Mouse (Mus musculus) liver, embryonic 11.5 days (tissue): ENCODE measurements around the gene Dusp19. TPM values are rescaled to one million over a fixed set of nuclear protein-coding genes. Genes with fewer than 3 reads are reported as not detected.

ENCODE experiments used
- ATAC-seq: fragments of 200-750 bp; cut with Nextera tagmentation; replicated peaks from 2 replicates; pipeline ENCODE4 v1.8.0; 2017; ENCODE audit warnings: moderate number of reproducible peaks, mild to moderate bottlenecking, moderate TSS enrichment, moderate library complexity; ENCODE audit not compliant: low FRiP score
- DNase-seq: peaks from one replicate; pipeline ENCODE4 v3.0.0-alpha.2; 2017; ENCODE audit warnings: low spot score
- H3K27ac ChIP-seq: fragments of 300-500 bp; sonication (generic); 2 replicates; pipeline ENCODE4 v1.5.1; 2014; ENCODE audit warnings: mild to moderate bottlenecking, low read depth, low read length, control low read depth
- H3K27me3 ChIP-seq: fragments of 300-500 bp; sonication (generic); replicated peaks from 2 replicates; pipeline ENCODE4 v1.6.1; 2014; ENCODE audit warnings: low read length, mixed read lengths; ENCODE audit not compliant: control insufficient read depth, insufficient read depth
- H3K36me3 ChIP-seq: fragments of 300-500 bp; sonication (generic); 2 replicates; pipeline ENCODE4 v1.6.1; 2014; ENCODE audit warnings: mild to moderate bottlenecking, low read length, moderate library complexity, mixed read lengths; ENCODE audit not compliant: control insufficient read depth, insufficient read depth
- H3K4me1 ChIP-seq: fragments of 300-500 bp; sonication (generic); replicated peaks from 2 replicates; pipeline ENCODE4 v1.6.1; 2014; ENCODE audit warnings: low read length, mixed read lengths; ENCODE audit not compliant: control insufficient read depth, insufficient read depth
- H3K4me2 ChIP-seq: fragments of 300-500 bp; sonication (generic); 2 replicates; pipeline ENCODE4 v1.6.1; 2014; ENCODE audit warnings: mild to moderate bottlenecking, control low read depth, moderate library complexity
- H3K4me3 ChIP-seq: fragments of 300-500 bp; sonication (generic); 2 replicates; pipeline ENCODE4 v1.5.1; 2014; ENCODE audit warnings: low read depth, low read length, control low read depth
- H3K9ac ChIP-seq: fragments of 300-500 bp; sonication (generic); 2 replicates; pipeline ENCODE4 v1.6.1; 2014; ENCODE audit warnings: low read depth, low read length, control low read depth
- H3K9me3 ChIP-seq: fragments of 300-500 bp; sonication (generic); 2 replicates; pipeline ENCODE4 v1.6.1; 2016; ENCODE audit warnings: low read length, inconsistent platforms, mixed read lengths; ENCODE audit not compliant: control insufficient read depth
- WGBS: fragments of 180-500 bp; shearing (Covaris S2); extraction: QIAGEN DNeasy Blood & Tissue Kit; methylation state at CpG from one replicate; pipeline ENCODE4 v1.1.7; 2014; 5-methylcytosine and 5-hydroxymethylcytosine counted together
- microRNA counts: library from miRNA; unstranded; fragments of <30 nt; microRNA quantifications from one replicate; lab custom pipeline; 2015
- microRNA-seq: library from miRNA; unstranded; fragments of <30 nt; microRNA quantifications from one replicate; pipeline ENCODE4, GENCODE M21; 2017; ENCODE audit warnings: borderline number of aligned reads
- polyA plus RNA-seq: library from polyadenylated mRNA; unstranded; fragments of >200 nt; fragmentation: Nextera tagmentation; extraction: Ambion mirVana; gene quantifications from 2 replicates; pipeline ENCODE4 v1.2.1, GENCODE M21; 2014

The Dusp19 gene
- polyA plus RNA-seq, 1 experiment from 2014 or later, result 16.1 TPM

DNA sequence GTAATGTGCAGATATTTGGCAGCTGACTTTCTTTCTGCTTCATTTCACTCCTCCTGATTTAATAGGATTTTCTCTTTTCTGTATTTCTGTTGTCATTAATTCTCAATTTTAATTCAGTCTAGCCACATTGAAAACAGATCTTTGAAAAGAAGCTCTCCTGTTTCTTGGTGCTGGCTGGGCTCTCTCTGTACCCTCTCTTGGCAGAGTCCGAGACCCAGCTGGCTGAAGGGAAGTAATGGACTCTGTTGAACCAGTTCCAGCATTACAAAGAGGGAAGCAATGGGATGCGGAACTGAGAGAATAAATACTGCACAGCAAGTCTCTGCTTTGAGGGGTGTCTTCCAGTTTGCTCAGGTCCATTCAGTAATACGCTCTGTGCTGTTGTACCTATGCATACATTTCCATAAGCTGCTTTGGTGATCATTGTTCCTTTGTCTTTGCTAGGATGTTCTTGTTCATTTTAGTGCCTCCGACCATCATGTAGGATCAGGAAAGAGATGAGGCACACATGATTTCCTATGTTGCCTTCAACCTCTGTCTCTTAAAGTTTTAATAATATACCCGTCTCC is 50.6 kb downstream of the Dusp19 start:
- no peak for DNase-seq
- Histone ChIP-seq H3K9me3 (no peaks in the 10 kb centered on the region), H3K4me1 (no peaks in the 10 kb centered on the region), H3K4me2 (no peak overlapping the region), H3K27me3 (no peaks in the 10 kb centered on the region), H3K4me3 (no peak overlapping the region), H3K27ac (no peak overlapping the region), H3K9ac (no peak overlapping the region), H3K36me3 (peaks cover 4% of the 10 kb centered on the region; the same call in 1 of the 2 replicates)
- WGBS, result 93% methylated on average over 5 of the region's 5 CpGs
- no peak for ATAC-seq

DNA sequence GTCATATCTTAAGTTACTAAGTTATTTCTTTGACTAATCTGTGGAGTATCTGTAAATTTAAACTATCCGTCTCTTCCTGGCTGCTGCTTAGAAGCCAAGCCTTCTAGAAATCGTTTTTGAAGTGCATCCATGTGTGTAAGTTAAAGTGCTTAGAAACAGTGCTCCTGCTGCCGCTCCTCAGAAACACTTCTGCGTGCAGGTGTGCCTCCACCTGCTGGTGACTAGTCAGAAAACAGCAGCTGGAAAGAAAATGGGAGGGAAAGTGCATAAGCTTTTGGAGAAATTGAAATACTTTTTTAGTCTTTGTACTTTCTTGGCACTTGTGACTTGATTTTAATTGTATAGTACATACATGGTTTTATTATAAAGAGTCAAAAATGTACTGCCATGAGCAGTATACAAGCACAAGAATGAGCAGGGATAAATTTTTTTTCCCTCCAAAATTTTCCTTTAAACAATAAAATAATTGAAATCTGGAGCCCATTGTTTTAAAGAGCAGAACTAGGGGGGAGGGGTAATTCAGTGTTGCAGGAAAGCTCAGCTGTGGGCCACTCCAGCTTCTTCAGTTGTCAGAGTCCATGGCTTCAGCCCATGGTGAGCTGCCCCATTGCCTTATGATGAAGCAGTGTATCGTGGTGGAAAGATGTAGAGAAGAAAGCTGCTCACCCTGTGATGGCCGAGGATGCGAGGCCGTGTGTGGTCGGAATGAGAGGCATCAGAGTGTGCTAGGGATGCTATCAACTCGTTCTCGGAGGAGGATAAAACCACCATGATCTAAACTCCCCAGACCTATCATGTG is 53.2 kb downstream of the Dusp19 start:
- H3K27ac ChIP-seq, result no peak overlapping the region
- peaks cover 2% of the 10 kb centered on the region; the same call in 1 of the 2 replicates for H3K36me3 ChIP-seq
- WGBS, result 85% methylated on average over 11 of the region's 11 CpGs
- H3K9ac ChIP-seq, result no peak overlapping the region
- DNase-seq (no peak), ATAC-seq (no peak)
- no peaks in the 10 kb centered on the region for H3K27me3 ChIP-seq
- H3K4me3 ChIP-seq, result no peak overlapping the region
- H3K4me1 ChIP-seq, result no peaks in the 10 kb centered on the region
- no peak overlapping the region for H3K4me2 ChIP-seq
- no peaks in the 10 kb centered on the region for H3K9me3 ChIP-seq

DNA sequence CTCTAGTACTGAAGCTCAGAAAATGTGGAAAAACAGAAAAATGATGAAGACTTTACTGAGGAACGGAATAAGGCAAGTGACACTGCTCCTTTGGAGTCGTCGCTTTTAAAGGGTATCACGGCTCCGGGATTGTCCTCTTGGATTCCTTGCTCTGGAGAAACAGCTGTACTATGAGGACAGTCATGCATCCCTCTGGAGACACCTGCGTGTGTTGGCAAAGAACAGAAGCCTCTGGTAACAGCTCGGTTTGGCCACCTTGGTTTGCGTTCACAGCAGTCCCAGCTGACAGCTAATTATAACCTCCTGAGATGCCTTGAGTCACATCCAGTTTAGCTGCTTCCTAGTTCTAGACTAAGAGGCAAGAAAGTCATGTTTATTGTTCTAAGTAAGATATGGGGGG is 62.0 kb downstream of the Dusp19 start:
- ATAC-seq (no peak), DNase-seq (no peak)
- no peak overlapping the region for H3K4me3 ChIP-seq
- H3K4me2 ChIP-seq, result no peak overlapping the region
- H3K9me3 ChIP-seq, result no peaks in the 10 kb centered on the region
- 83% methylated on average over 8 of the region's 8 CpGs for WGBS
- H3K27ac ChIP-seq, result no peak overlapping the region
- no peaks in the 10 kb centered on the region for H3K36me3 ChIP-seq
- H3K4me1 ChIP-seq, result no peaks in the 10 kb centered on the region
- no peak overlapping the region for H3K9ac ChIP-seq
- H3K27me3 ChIP-seq, result no peaks in the 10 kb centered on the region

MicroRNA genes within 50 kb of the gene (microRNA counts, 519-probe panel; counts per million panel counts)
- not detected for microRNA mmu-miR-684 (lab: Ali Mortazavi, UCI)

Small RNA genes lying within 50 kb of the gene (microRNA-seq; reads per million reads assigned to microRNA genes)
- gene Mir684-1, result not detected

Other genes starting within 250 kb of the Dusp19 start
- 1.8 and 4.1 TPM in 2 replicates for gene Frzb, start 169.4 kb upstream of the Dusp19 start, polyA plus RNA-seq
- gene Nckap1, start 35.7 kb upstream of the Dusp19 start, polyA plus RNA-seq, result 27.4 and 30.2 TPM in 2 replicates
- 71.3 and 74.7 TPM in 2 replicates for gene Nup35, start 191 bp downstream of the Dusp19 start, polyA plus RNA-seq